Mouse (Mus musculus) heart, postnatal 14 days (tissue): ENCODE results near the gene Igdcc3. TPM values are rescaled to one million over a fixed set of nuclear protein-coding genes. Genes with fewer than 3 reads are reported as not detected.

ENCODE experiments used
- DNase-seq, 2 experiments: peaks; one replicate each; pipeline ENCODE4 v3.0.0; 2021 to 2022
- intact Hi-C: fragments of 180-260 bp; cut with DNase I; formaldehyde crosslinking; loops from one replicate; pipeline ENCODE4 v1.15.1; 2025
- total RNA-seq, 2 experiments: library from RNA; stranded (reverse); gene quantifications; 2 replicates each; pipeline ENCODE4 v1.2.3; 2021

The Igdcc3 gene
- total RNA-seq, 2 experiments from 2014 or later: 0.22 to 0.24 TPM

DNA sequence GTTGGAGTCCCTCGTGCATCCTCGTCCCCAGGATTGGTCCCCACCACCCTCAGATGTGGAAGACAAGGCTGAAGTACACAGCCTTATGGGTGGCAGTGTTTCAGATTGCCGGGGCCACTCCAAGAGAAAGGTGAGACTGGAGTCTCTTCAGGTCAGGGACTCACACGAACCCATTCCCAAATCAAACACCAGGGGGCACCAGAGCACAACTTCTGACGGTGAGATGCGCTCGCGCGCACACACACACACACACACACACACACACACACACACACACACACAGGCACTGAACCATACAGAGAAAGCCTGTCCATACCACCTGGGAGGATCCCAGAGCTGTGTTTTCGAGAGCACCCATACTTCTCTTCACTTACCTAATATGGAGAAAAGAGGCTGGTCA lies 7.2 kb upstream of the Igdcc3 start:
- peak; percentile 75 to 85 for DNase-seq
- intact Hi-C loops: loop anchor here (1.0 to 2.0 kb wide), 3 partner anchors 31 to 149 kb away; no protein-coding TSS in a partner anchor

GRCm38 (mm10) chr9:65135126-65135525 lies 5.9 kb upstream of the Igdcc3 start:
- DNase-seq: no peak
- intact Hi-C loops: loop anchor here (2.0 kb wide), 1 partner anchor 30 kb away; no protein-coding TSS in a partner anchor

GRCm38 (mm10) chr9:65140491-65140890 lies 498 bp upstream of the Igdcc3 start:
- intact Hi-C loops: no loop called here
- DNase-seq: no peak

DNA sequence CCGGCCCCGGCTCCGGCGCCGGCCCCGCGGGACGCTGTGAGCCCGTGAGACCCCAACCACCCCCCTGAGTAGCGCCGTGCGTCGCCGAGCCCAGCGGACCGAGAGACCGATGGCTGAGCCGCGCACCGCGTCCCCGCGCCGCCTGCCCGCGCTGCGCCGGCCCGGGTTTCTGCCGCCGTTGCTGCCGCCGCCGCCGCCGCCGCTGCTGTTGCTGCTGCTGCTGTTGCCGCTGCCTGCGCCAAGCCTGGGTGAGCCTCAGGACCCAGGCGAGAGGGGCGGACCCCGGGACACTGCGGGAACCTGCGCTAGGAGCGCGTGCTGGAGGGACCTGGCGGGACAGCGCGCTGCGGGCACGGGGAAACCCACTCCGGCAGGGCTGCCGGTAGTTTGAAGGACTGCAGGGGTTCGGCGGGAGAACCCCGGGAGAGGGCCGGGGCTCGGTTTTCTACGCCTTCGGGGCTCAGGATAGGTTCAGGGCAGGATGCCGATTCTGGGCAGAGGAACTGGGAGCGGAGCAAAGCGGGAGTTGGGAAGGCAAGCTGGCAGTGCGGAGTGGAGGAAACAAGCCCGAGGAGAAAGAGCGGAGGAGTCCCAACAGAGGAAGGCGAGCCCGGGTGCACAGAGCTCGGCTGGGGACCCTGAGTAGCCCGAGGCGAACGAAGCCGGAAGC lies 452 bp downstream of the Igdcc3 start:
- intact Hi-C loops: no loop called here
- peak; percentile 51 to 56 for DNase-seq

DNA sequence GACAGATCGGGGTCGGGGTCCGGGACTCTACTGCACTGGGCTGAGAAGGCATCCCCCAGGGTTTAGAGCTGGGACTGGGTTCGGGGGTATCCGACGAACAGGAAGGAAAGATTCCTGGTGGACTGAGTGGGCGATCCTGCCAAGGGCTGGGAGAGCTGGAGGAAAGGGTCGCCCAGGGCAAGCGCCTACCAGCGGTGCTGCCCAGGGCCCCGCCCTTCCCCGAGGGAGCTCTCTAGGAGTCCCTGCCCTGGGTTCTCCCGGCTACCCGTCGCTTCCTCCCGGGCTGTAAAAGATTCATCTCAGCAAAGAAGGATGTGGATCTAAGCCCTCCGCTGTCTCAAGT lies 958 bp downstream of the Igdcc3 start:
- intact Hi-C loops: no loop called here
- DNase-seq: peak; percentile 34 to 45

- intact Hi-C loops: no loop called here
These were observed 1.4 kb downstream of the Igdcc3 start for GRCm38 (mm10) chr9:65142399-65142798.

GRCm38 (mm10) chr9:65146001-65146400 lies 5.0 kb downstream of the Igdcc3 start:
- intact Hi-C loops: no loop called here
- no peak for DNase-seq

More at GRCm38 (mm10) chr9:65142399-65142798, 1.4 kb downstream of the Igdcc3 start:
- DNase-seq: no peak

- intact Hi-C loops: no loop called here
These were observed 7.5 kb downstream of the Igdcc3 start for GRCm38 (mm10) chr9:65148507-65148906.

GRCm38 (mm10) chr9:65152711-65153330 lies 11.8 kb downstream of the Igdcc3 start:
- intact Hi-C loops: no loop called here

More at GRCm38 (mm10) chr9:65148507-65148906, 7.5 kb downstream of the Igdcc3 start:
- DNase-seq: no peak

GRCm38 (mm10) chr9:65153331-65153711 lies 12.3 kb downstream of the Igdcc3 start:
- intact Hi-C loops: no loop called here
- no peak for DNase-seq

More at GRCm38 (mm10) chr9:65152711-65153330, 11.8 kb downstream of the Igdcc3 start:
- DNase-seq: no peak

- intact Hi-C loops: no loop called here
- DNase-seq: no peak
These were observed 13.9 kb downstream of the Igdcc3 start for GRCm38 (mm10) chr9:65154692-65155455.

DNA sequence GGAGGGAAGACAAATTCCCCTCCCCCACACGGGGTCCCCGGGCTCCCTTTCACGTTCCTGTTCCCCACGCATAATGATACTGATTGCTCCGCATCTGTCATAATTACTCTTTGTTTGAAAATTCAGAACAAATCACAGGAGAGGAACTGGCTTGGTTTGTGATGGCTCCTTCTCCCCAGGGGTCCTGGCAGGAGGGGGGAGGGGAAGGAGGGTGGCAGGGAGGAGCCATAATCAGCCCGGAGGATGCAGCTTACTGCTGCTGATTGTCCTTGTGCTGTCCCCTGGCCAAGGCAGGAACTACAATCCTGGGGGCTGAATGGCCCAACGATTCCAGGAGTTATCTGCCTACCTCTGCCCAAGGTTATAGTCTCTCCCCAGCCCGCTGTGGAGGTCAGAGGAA lies 15.6 kb downstream of the Igdcc3 start:
- DNase-seq: no peak
- intact Hi-C loops: no loop called here

DNA sequence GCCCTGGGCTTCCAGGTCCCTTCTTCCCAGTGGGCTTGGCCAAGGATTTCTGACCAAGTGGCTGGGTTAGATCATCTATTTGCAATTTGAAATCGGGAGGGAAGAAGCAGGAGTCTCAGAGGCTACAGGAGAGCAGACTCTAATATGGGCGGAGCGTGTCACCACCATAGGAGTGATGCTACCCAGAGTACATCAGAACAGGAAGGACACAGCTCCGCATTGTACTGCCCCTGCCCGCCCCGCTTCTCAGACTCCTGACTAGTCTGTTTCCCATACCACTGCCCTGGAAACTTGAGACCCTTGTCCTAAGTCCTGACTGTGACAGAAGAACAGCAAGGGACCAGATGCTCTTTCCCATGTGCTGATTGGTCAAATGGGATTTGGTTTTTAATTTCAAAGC lies 16.6 kb downstream of the Igdcc3 start:
- intact Hi-C loops: no loop called here
- DNase-seq: no peak

DNA sequence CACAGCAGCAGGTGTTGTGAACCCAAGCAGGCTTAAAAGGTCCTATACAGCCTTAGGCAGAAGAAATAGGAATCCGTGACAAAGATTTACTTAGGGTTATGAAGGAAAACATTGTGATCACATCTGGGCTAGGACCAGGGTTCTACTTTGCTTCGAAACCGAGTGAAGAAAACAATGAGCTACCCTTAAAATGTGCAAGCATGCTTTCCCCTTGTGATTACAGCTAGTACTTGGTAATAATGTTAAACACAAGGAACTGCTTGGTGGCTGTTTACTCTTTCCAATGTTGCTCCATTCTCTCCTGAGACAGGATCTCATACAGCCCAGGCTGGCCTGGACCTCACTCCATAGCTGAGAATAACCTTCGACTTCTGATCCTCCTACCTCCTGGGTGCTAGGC lies 20.2 kb downstream of the Igdcc3 start:
- intact Hi-C loops: no loop called here
- DNase-seq: no peak

DNA sequence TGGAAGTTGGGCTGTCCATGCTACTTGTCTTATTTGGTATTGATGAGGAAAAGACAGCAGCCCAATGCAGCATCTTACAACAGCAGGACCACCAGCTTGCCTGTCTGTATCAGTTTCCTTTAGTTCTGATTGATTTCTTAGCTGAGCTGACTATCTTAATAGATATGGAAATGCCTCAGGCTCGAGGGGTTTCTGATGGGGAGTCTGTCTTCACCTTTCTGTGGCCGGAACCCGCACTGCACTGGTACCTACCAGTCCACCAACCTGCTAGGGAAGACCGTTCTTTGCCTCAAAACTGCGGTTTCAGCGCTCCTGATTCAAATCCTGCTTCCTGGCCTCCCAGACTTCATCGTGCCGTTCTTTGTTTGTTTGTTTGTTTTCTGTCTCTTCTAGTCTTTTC lies 20.9 kb downstream of the Igdcc3 start:
- intact Hi-C loops: no loop called here
- DNase-seq: no peak

- intact Hi-C loops: no loop called here
- no peak for DNase-seq
These were observed 22.0 kb downstream of the Igdcc3 start for GRCm38 (mm10) chr9:65162711-65163639.

DNA sequence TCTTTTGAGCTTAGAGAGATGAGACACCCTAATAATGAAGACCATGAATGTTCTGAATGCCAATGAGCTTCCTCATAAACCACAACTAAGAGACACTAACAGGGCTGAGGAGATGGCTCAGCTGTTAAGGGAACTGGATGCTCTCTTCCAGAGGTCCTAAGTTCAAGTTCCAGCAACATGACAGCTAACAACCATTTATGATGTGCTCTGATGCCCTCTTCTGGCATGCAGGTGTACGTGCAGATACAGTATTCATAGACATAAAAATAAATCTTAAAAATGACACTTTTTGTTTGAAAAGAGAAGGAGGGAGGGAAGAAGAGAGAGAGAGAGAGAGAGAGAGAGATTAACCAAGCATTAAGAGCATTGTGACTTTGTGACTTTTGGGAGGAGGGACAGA lies 23.9 kb downstream of the Igdcc3 start:
- intact Hi-C loops: loop anchor here (2.0 kb wide), 1 partner anchor 30 kb away; no protein-coding TSS in a partner anchor
- no peak for DNase-seq

- intact Hi-C loops: no loop called here
- DNase-seq: no peak
These were observed 25.4 kb downstream of the Igdcc3 start for GRCm38 (mm10) chr9:65166386-65166785.

- DNase-seq: no peak
- intact Hi-C loops: no loop called here
These were observed 27.5 kb downstream of the Igdcc3 start for GRCm38 (mm10) chr9:65168534-65168933.

DNA sequence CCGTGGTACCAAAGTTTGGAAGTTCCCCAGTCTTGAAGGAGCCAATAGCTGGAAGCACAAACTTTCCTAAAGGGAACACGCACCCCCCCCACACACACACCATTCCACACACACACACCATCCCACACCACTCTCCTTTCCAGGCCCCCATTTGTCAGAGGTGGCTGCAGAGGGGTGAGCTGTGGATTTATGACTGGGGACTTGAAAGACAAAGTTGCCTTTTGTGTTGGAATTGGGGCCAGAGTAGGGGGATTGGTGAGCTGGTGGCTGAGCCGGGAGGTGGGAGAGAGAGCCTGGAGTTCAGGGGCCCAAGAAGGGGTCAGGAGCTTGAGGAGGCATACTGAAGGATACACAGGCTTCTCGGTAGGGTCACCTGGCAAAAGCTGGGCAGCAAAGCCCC lies 28.0 kb downstream of the Igdcc3 start:
- no peak for DNase-seq
- intact Hi-C loops: no loop called here
